Mouse (Mus musculus): Measurements from ENCODE around the gene Ryr1.

Gene Ryr1

GRCm38 (mm10) chr7:29124970-29125369 lies at the start of gene Ryr1:
Gene Ryr1, minus strand, starts transcription at chr7:29125179.
- DNase-seq, result no peak

DNA sequence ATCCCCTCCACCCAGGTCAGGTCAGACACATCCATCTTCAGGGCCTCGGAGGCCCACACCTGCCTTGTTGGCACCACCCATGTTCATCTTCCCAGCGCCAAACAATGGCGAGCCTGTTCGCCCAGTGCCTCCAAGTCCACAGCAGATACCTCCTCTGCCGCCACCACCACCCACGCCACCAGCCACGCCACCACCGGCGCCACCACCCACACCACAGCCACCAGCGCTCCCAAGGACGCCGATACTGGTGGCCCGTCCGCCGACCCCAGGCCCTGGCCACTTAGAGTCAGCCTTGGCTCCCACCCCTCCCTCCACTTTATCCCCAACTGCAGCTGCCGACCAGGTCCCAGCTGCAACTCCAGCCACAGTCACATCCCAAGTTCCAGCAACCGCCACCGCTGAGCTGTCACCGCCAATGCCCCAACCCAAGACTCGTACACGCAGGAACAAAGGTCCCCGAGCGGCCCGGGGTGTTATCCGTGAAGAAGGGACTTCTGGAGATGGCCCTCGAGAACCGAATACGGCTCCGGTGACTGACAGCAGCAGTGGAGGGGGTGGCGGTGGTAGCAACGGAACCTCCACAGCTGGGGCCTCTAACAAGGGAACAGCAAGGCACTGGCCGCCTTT lies 47.5 kb upstream of the Ryr1 start:
- no peak for DNase-seq

DNA sequence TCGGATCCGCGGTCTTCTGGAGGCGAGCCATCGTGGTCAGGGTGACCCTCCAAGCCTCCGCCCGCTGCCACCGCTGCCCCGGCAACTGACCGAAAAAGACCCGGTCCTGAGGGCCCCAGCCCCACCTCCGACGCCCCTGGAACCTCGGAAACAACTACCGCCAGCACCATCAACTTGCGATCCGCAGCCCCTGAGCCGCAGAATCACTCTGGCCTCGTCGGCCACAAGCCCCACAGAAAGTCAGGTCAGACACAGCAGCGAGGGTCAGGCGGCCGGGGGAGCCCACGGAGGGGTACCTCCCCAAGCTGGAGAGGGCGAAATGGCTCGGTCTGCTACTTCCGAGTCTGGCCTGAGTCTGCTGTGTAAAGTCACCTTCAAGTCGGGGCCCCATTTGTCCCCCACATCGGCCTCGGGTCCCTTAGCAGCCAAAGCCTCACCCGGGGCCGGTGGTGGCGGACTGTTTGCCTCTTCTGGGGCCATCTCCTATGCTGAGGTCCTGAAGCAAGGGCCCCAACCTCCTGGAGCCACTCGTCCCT lies 46.7 kb upstream of the Ryr1 start:
- no peak for DNase-seq

DNA sequence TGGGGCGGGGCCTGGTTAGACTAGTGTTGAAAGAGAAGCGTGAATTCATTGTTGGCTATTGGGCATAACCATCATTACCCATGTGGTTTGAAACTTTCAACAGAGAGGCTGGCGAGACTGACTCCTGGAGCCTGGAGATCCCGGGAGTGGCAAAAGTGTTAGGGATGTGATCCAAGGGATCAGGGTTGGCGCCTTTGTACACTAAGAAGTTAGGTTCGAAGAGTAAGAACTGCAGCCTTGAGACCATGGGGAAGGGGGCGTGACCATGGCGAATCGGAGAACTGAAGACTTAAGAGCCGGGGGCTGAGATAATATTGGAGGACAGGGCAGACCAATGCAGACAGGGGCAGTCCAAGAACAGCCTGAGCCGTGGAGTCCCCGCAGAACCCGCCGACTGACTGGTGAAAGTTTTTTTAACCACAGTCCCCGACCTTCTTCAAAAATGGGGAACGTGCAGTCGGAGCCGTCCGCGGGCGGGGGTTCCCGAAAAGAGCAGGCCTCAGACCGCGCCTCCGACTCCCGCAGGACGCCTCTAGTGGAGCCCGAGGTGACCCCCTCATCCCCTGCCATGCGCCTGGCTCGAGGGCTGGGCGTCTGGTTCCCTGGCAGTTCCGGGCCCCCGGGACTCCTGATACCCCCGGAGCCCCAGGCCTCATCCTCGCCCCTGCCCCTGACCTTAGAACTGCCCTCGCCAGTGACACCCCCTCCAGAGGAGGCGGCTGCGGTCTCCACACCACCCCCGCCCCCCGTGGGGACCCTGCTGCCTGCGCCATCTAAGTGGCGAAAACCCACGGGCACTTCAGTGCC lies 46.0 kb upstream of the Ryr1 start:
- DNase-seq, result no peak

GRCm38 (mm10) chr7:29170066-29170754 lies 45.2 kb upstream of the Ryr1 start, which contains the start of the genes Ggn and Spred3:
Gene Ggn, plus strand, starts transcription at chr7:29170210.
Gene Spred3, minus strand, starts transcription at chr7:29170411.
- peak; percentile 64 for DNase-seq

- DNase-seq, result peak; percentile 85
These were observed 44.5 kb upstream of the Ryr1 start for GRCm38 (mm10) chr7:29169231-29170065.

GRCm38 (mm10) chr7:29168791-29169230 lies 43.8 kb upstream of the Ryr1 start:
- DNase-seq, result peak; percentile 47

DNA sequence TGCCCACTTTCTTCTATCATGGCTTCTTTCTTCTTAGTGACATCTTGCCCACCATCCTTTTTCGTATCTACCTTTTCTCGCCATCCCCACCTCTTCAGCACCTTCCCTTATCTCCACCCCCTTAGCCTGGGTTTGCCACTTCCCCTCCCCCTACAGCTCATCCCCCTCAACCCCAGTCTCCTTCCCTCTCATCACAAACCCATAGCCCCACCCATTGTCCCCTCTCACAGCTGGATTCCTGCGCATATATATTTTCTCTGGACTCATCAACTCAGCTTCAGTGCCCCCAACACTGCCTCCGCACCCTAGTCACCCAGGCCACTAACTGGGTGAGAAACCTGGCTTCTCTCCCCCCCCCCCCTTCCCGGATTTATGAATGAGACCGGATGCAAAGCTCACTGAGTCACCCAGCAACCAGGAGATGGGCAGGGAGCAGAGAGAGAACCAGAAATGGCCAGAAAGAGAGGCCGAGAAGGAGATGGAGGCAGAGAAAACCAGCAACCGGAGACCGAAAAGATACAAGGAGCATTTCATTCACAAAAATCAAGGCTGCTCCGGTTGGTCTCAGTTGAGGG lies 43.2 kb upstream of the Ryr1 start:
- DNase-seq, result no peak

- no peak for DNase-seq
These were observed 42.7 kb upstream of the Ryr1 start for GRCm38 (mm10) chr7:29167656-29168055.

- no peak for DNase-seq
These were observed 38.0 kb upstream of the Ryr1 start for GRCm38 (mm10) chr7:29162750-29163525.

DNA sequence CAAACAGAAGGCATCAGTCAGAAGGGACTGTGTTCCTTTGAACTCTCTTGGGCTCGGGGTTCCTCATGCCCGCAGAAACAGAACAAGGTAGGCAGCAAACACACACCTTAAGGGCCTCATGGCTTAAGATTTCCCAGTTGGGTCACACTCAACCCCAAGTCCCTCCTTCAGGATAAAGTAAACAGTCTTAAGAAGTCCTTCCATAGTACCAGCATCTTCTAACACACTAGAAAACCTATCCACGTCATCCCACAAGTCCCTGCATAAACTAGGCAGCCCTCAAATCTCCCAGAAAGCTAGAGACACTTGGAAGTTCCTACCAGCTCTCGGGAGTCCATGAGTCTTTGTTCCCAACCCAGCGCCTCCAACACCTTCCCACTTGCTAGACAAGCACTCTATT lies 37.3 kb upstream of the Ryr1 start:
- no peak for DNase-seq

GRCm38 (mm10) chr7:29158264-29158663 lies 33.3 kb upstream of the Ryr1 start:
- DNase-seq, result no peak

GRCm38 (mm10) chr7:29155838-29156782 lies 31.1 kb upstream of the Ryr1 start, which contains the start of gene Fam98c:
Gene Fam98c, minus strand, starts transcription at chr7:29156234.
- DNase-seq, result peak; percentile 89

DNA sequence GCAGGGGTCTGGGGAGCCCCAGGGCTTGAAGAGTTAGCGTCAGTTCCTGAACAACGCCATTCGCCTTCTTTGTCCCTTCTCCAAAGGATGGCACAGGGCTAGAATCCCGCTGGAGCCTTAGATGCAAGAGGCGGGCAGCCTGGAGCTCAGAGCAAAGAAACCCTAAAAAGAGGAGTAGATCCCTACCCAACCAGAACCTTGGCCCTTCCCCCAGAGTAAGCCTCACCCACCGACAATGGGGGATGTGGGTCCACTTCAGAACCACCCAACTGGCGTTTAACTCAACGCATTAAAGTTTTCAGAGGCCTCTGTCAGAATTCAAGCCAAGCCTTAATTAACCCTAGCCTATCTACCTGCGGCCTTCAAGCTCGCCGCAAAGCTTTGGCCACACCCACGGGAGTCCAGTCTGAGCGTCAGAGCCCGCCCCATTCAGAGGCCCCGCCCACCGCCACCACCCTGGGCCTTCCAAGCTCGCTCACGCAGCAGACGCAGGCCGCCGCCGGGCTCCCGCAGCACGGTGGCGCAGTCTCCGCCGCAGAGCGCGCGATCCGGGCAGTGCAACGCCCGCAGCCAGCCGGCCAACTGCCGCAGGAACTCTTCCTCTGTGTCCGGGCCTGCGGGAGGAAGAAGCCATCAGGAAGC lies 30.3 kb upstream of the Ryr1 start:
- peak; percentile 92 for DNase-seq

DNA sequence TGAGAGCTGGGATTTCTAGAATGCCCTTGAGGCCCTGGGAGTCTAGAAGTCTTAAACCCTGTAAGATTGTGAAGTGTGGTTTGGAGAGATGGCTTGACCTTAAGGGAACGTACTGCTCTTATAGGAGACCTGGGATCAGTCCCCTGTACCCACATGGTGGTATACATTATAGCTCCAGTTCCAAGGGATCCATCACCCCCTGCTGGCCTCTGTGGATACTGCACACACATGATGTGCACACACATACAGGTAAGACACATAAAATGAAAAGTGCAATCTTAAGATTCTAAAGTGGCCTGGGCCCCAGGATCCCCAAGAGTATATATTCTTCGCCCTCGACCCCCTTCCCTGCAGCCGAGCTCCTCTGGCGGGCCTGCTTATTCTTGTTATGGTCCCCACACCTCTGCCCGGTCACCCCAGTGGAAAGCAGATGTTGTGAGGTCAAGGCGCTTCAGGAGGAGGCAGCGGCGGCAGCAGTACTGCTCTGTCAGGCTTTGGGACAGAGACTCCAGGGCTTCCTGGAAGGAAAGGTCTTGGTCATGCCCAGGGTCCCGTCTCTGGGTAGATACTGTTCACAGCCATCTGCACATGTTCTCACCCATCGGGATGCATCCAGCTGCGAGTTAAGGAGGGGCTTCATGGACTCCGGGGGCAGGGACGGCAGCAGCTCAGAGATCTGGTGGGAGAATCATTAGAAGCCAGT lies 29.2 kb upstream of the Ryr1 start:
- no peak for DNase-seq

GRCm38 (mm10) chr7:29151486-29151885 lies 26.5 kb upstream of the Ryr1 start:
- no peak for DNase-seq

GRCm38 (mm10) chr7:29148771-29149170 lies 23.8 kb upstream of the Ryr1 start:
- no peak for DNase-seq

GRCm38 (mm10) chr7:29146625-29147367 lies 21.8 kb upstream of the Ryr1 start:
- DNase-seq, result no peak

All from cerebellum, adult 8-10 months (tissue).